Comparison of ENCODE assay signal across 12 mouse cellular contexts in the genomic region with DNA sequence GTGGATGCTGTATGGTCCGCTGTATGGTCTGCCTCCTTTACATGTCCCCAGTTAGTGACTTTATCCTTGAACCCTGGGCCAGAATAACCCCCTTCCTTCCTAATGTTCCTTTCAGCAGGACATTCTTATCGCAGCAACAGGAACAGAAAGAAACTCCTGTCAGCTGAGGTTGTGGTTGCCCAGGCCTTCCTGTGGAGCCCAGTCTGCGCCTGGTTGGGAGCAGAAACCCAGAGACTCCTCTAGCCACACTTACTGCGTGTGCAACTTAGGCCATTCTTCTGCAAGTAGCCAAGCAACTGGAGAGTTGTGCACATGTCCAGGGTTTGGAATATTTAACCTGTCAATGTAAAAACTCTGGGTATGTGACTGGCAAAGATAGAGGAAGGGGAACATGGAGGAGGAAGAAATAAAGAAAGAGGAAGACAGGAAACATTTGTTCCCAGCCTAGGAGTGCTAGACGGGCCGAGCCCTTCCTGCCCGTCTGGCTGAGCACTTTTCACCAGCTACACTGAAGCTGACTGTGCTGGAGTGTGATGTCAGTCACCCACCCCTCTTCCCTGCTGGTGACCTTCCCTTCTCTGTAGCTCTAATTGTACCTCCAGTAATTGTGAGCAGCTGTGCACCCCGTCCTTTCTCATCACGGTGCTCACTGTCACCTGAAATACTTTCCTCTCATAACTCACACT.
DNase-seq lines count a peak whose midpoint lies in the region; ATAC-seq and TF ChIP-seq lines count a peak whose summit lies in the region.
"Had no signal": no experiment of that assay in that cellular context is flagged by ENCODE, and none has a peak within 500 bp of the region (broad histone marks: within the 10 kb centered on the region; RNA-seq: fewer than 3 reads in every experiment).

No protein-coding gene starts in this region.

- H3K9ac ChIP-seq in forebrain, embryonic 12.5 days = no peak overlapping the region
- H3K9ac ChIP-seq in forebrain, postnatal 0 days = no peak overlapping the region
- no peak overlapping the region for H3K9ac ChIP-seq in limb, embryonic 13.5 days
- H3K9ac ChIP-seq: intestine, embryonic 15.5 days had no signal

- H3K36me3 ChIP-seq in forebrain, embryonic 12.5 days (replicated peaks) = no peaks in the 10 kb centered on the region
- H3K36me3 ChIP-seq in forebrain, postnatal 0 days (ENCODE audit: insufficient read depth) = no peaks in the 10 kb centered on the region
- no peaks in the 10 kb centered on the region for H3K36me3 ChIP-seq in embryonic facial prominence, embryonic 10.5 days (replicated peaks)
- no peaks in the 10 kb centered on the region for H3K36me3 ChIP-seq in limb, embryonic 13.5 days
- H3K36me3 ChIP-seq: intestine, embryonic 15.5 days had no signal

- ATAC-seq in forebrain, embryonic 12.5 days (ENCODE audit: low FRiP score) = peak; percentile 44; the same call in 1 of the 2 replicates
- ATAC-seq in forebrain, postnatal 0 days = no peak
- ATAC-seq in limb, embryonic 13.5 days (ENCODE audit: low FRiP score, low read depth) = 0 out of 2 replicates have a peak, but pooled peaks have one; percentile 61
- ATAC-seq: forebrain, embryonic 16.5 days; intestine, embryonic 15.5 days had no signal

- no peak overlapping the region for H3K4me3 ChIP-seq in forebrain, embryonic 12.5 days (replicated peaks)
- no peak overlapping the region for H3K4me3 ChIP-seq in forebrain, postnatal 0 days (ENCODE audit: low read depth, low read length)
- H3K4me3 ChIP-seq in embryonic facial prominence, embryonic 10.5 days = no peak overlapping the region
- no peak overlapping the region for H3K4me3 ChIP-seq in limb, embryonic 13.5 days
- H3K4me3 ChIP-seq: intestine, embryonic 15.5 days had no signal

- TF ChIP-seq CTCF in forebrain, postnatal 0 days (IDR thresholded peaks at IDR 0.05; ENCODE audit: low read depth) = no peak

- H3K4me1 ChIP-seq in forebrain, embryonic 12.5 days = no peaks in the 10 kb centered on the region
- no peaks in the 10 kb centered on the region for H3K4me1 ChIP-seq in forebrain, postnatal 0 days (ENCODE audit: insufficient read depth)
- H3K4me1 ChIP-seq in embryonic facial prominence, embryonic 10.5 days = peaks cover 24% of the 10 kb centered on the region
- H3K4me1 ChIP-seq in limb, embryonic 13.5 days = peaks cover 21% of the 10 kb centered on the region
- H3K4me1 ChIP-seq: intestine, embryonic 15.5 days had no signal

- 69% methylated on average over 9 of the region's 9 CpGs for WGBS in forebrain, embryonic 12.5 days
- WGBS in forebrain, postnatal 0 days = 72% methylated on average over 9 of the region's 9 CpGs
- 52% methylated on average over 9 of the region's 9 CpGs for WGBS in embryonic facial prominence, embryonic 10.5 days
- 35% methylated on average over 9 of the region's 9 CpGs for whole genome bisulfite sequencing in limb, embryonic 13.5 days

- no peak for DNase-seq in forebrain, postnatal 0 days
- DNase-seq in layer of hippocampus, adult 9-11 months = peak; percentile 55
- no peak for DNase-seq in layer of hippocampus, postnatal 14 days (ENCODE audit: low spot score in 2 of 2)
- no peak for DNase-seq in embryonic facial prominence, embryonic 10.5 days (ENCODE audit: low spot score)
- DNase-seq in left cerebral cortex, adult 11 months (ENCODE audit: low spot score) = no peak
- DNase-seq in gastrocnemius, postnatal 10 days = no peak
- DNase-seq: lung, postnatal 4 days; spleen, adult 18-20 months had no signal

- no peak overlapping the region for H3K27ac ChIP-seq in forebrain, embryonic 12.5 days
- no peak overlapping the region for H3K27ac ChIP-seq in forebrain, postnatal 0 days (ENCODE audit: low read depth, low read length)
- peak overlapping the region; percentile 65 for H3K27ac ChIP-seq in embryonic facial prominence, embryonic 10.5 days (replicated peaks)
- peak overlapping the region; percentile 35; the same call in 1 of the 2 replicates for H3K27ac ChIP-seq in limb, embryonic 13.5 days
- H3K27ac ChIP-seq: intestine, embryonic 15.5 days had no signal

- H3K27me3 ChIP-seq in forebrain, embryonic 12.5 days = no peaks in the 10 kb centered on the region
- H3K27me3 ChIP-seq in forebrain, postnatal 0 days (ENCODE audit: insufficient read depth, low read length) = no peaks in the 10 kb centered on the region; the same call in 1 of the 2 replicates
- H3K27me3 ChIP-seq in embryonic facial prominence, embryonic 10.5 days (replicated peaks; ENCODE audit: low read depth, poor library complexity, severe bottlenecking) = no peaks in the 10 kb centered on the region
- H3K27me3 ChIP-seq in limb, embryonic 13.5 days = no peaks in the 10 kb centered on the region
- H3K27me3 ChIP-seq: intestine, embryonic 15.5 days had no signal

- no peak overlapping the region for H3K4me2 ChIP-seq in forebrain, embryonic 12.5 days
- H3K4me2 ChIP-seq in forebrain, postnatal 0 days (ENCODE audit: low read depth) = no peak overlapping the region
- no peak overlapping the region for H3K4me2 ChIP-seq in limb, embryonic 13.5 days (replicated peaks)
- H3K4me2 ChIP-seq: intestine, embryonic 15.5 days had no signal

- no peaks in the 10 kb centered on the region for H3K9me3 ChIP-seq in forebrain, embryonic 12.5 days
- no peaks in the 10 kb centered on the region for H3K9me3 ChIP-seq in forebrain, postnatal 0 days (ENCODE audit: low read length)
- H3K9me3 ChIP-seq in embryonic facial prominence, embryonic 10.5 days = no peaks in the 10 kb centered on the region
- no peaks in the 10 kb centered on the region for H3K9me3 ChIP-seq in limb, embryonic 13.5 days
- H3K9me3 ChIP-seq: intestine, embryonic 15.5 days had no signal

Comparison
In these comparisons a context has a peak if more than half of its experiments do, and no peak if none do; other contexts are left out.
1. H3K27ac ChIP-seq: peak in embryonic facial prominence, embryonic 10.5 days (single experiment) and limb, embryonic 13.5 days (single experiment); none in forebrain, embryonic 12.5 days (single experiment) and forebrain, postnatal 0 days (single experiment).